Mouse (Mus musculus): ENCODE measurements around the gene Dennd1c. TPM values are rescaled to one million over a fixed set of nuclear protein-coding genes. Genes with fewer than 3 reads are reported as not detected.

Dennd1c gene
- polyA plus RNA-seq, 1 experiment from 2014 or later: 3.4 TPM

DNA sequence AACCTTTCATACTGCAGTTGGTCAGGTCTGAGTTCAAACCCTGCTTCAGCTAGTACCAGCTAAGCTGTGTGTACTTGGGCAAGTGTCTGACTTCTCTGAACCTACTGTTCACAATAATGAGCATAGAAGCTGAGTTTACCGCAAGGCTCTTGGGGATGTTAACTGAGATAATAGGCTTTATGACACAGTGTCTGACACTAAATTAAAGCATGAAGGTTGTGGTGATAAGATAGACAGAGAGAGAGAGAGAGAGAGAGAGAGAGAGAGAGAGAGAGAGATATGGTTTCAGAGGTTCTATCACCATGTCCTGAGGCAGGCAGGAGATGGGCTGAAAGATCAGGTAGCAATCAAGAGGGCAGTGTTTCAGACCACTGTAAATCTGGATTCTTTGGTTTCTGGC is 31.7 kb upstream of the Dennd1c start:
- Histone ChIP-seq H3K36me3 (ENCODE audit: control insufficient read depth, insufficient read depth, low read length) (no peaks in the 10 kb centered on the region), H3K4me2 (replicated peaks; ENCODE audit: low read depth, low read length) (no peak overlapping the region), H3K9me3 (ENCODE audit: control insufficient read depth, low read length) (no peaks in the 10 kb centered on the region), H3K4me3 (ENCODE audit: low read length) (no peak overlapping the region), H3K9ac (ENCODE audit: low read depth, low read length) (no peak overlapping the region), H3K27ac (ENCODE audit: low read depth, low read length) (no peak overlapping the region), H3K27me3 (ENCODE audit: control insufficient read depth, insufficient read depth, low read length) (no peaks in the 10 kb centered on the region), H3K4me1 (ENCODE audit: control insufficient read depth, insufficient read depth, low read length) (peaks cover 6% of the 10 kb centered on the region; the same call in 1 of the 2 replicates)
- no peak for ATAC-seq (ENCODE audit: low FRiP score, low TSS enrichment)
- WGBS: 88% methylated on average over 1 of the region's 1 CpGs

GRCm38 (mm10) chr17:57108666-57109171 is 30.4 kb upstream of the Dennd1c start:
- Histone ChIP-seq H3K9me3 (ENCODE audit: control insufficient read depth, low read length) (no peaks in the 10 kb centered on the region), H3K4me3 (ENCODE audit: low read length) (no peak overlapping the region), H3K27me3 (ENCODE audit: control insufficient read depth, insufficient read depth, low read length) (no peaks in the 10 kb centered on the region), H3K27ac (ENCODE audit: low read depth, low read length) (no peak overlapping the region), H3K9ac (ENCODE audit: low read depth, low read length) (no peak overlapping the region), H3K36me3 (ENCODE audit: control insufficient read depth, insufficient read depth, low read length) (no peaks in the 10 kb centered on the region), H3K4me2 (replicated peaks; ENCODE audit: low read depth, low read length) (no peak overlapping the region), H3K4me1 (ENCODE audit: control insufficient read depth, insufficient read depth, low read length) (peaks cover 6% of the 10 kb centered on the region; the same call in 1 of the 2 replicates)
- WGBS: 59% methylated on average over 5 of the region's 5 CpGs
- ATAC-seq (ENCODE audit: low FRiP score, low TSS enrichment): no peak

- peaks cover 6% of the 10 kb centered on the region; the same call in 1 of the 2 replicates for H3K4me1 ChIP-seq (ENCODE audit: control insufficient read depth, insufficient read depth, low read length)
- no peak overlapping the region for H3K4me2 ChIP-seq (replicated peaks; ENCODE audit: low read depth, low read length)
- H3K36me3 ChIP-seq (ENCODE audit: control insufficient read depth, insufficient read depth, low read length): no peaks in the 10 kb centered on the region
- 80% methylated on average over 7 of the region's 7 CpGs for whole genome bisulfite sequencing
- no peaks in the 10 kb centered on the region for H3K27me3 ChIP-seq (ENCODE audit: control insufficient read depth, insufficient read depth, low read length)
- no peak overlapping the region for H3K9ac ChIP-seq (ENCODE audit: low read depth, low read length)
- H3K4me3 ChIP-seq (ENCODE audit: low read length): no peak overlapping the region
- no peak for ATAC-seq (ENCODE audit: low FRiP score, low TSS enrichment)
- H3K27ac ChIP-seq (ENCODE audit: low read depth, low read length): no peak overlapping the region
- no peaks in the 10 kb centered on the region for H3K9me3 ChIP-seq (ENCODE audit: control insufficient read depth, low read length)
Observed at GRCm38 (mm10) chr17:57108040-57108665, 29.8 kb upstream of the Dennd1c start.

- no peak overlapping the region for H3K4me3 ChIP-seq (ENCODE audit: low read length)
- 90% methylated on average over 5 of the region's 5 CpGs for WGBS
- H3K27me3 ChIP-seq (ENCODE audit: control insufficient read depth, insufficient read depth, low read length): no peaks in the 10 kb centered on the region
- no peaks in the 10 kb centered on the region for H3K9me3 ChIP-seq (ENCODE audit: control insufficient read depth, low read length)
- H3K4me2 ChIP-seq (replicated peaks; ENCODE audit: low read depth, low read length): no peak overlapping the region
- peaks cover 6% of the 10 kb centered on the region; the same call in 1 of the 2 replicates for H3K4me1 ChIP-seq (ENCODE audit: control insufficient read depth, insufficient read depth, low read length)
- no peak for ATAC-seq (ENCODE audit: low FRiP score, low TSS enrichment)
- no peaks in the 10 kb centered on the region for H3K36me3 ChIP-seq (ENCODE audit: control insufficient read depth, insufficient read depth, low read length)
- H3K27ac ChIP-seq (ENCODE audit: low read depth, low read length): no peak overlapping the region
- H3K9ac ChIP-seq (ENCODE audit: low read depth, low read length): no peak overlapping the region
Observed at GRCm38 (mm10) chr17:57107064-57107463, 28.8 kb upstream of the Dennd1c start.

DNA sequence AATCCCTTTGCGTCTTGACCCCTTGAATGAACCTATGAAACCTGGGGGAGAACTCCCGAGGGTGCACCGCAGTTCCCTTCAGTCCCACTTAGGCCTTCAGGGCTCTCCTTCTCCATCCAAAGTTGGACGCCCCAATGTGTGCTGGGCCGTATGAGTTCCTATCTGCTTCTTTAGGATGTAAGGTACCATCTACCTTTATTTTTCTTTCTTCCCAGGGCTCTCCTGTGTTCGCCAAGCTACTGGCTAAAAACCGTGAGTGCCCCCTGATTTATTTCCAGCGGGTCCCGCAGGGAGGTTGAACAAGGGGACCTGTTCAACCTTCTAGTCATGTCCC is 27.7 kb upstream of the Dennd1c start:
- Histone ChIP-seq H3K4me3 (ENCODE audit: low read length) (peak overlapping the region; percentile 62), H3K9ac (ENCODE audit: low read depth, low read length) (peak overlapping the region; percentile 74), H3K4me1 (ENCODE audit: control insufficient read depth, insufficient read depth, low read length) (peaks cover 6% of the 10 kb centered on the region; the same call in 1 of the 2 replicates), H3K4me2 (replicated peaks; ENCODE audit: low read depth, low read length) (peak overlapping the region; percentile 74), H3K9me3 (ENCODE audit: control insufficient read depth, low read length) (no peaks in the 10 kb centered on the region), H3K36me3 (ENCODE audit: control insufficient read depth, insufficient read depth, low read length) (no peaks in the 10 kb centered on the region), H3K27me3 (ENCODE audit: control insufficient read depth, insufficient read depth, low read length) (no peaks in the 10 kb centered on the region), H3K27ac (ENCODE audit: low read depth, low read length) (no peak overlapping the region)
- ATAC-seq (ENCODE audit: low FRiP score, low TSS enrichment): no peak
- 8% methylated on average over 9 of the region's 9 CpGs for WGBS

- peak within 1 kb of the TSS; percentile 74 for H3K4me2 ChIP-seq (replicated peaks; ENCODE audit: low read depth, low read length)
- no peaks in the 10 kb centered on the region for H3K9me3 ChIP-seq (ENCODE audit: control insufficient read depth, low read length)
- peak within 1 kb of the TSS; percentile 62 for H3K4me3 ChIP-seq (ENCODE audit: low read length)
- ATAC-seq (ENCODE audit: low FRiP score, low TSS enrichment): peak; percentile 85
- H3K27ac ChIP-seq (ENCODE audit: low read depth, low read length): peak within 1 kb of the TSS; percentile 68; the same call in 1 of the 2 replicates
- H3K36me3 ChIP-seq (ENCODE audit: control insufficient read depth, insufficient read depth, low read length): no peaks in the 10 kb centered on the region
- no peaks in the 10 kb centered on the region for H3K27me3 ChIP-seq (ENCODE audit: control insufficient read depth, insufficient read depth, low read length)
- H3K4me1 ChIP-seq (ENCODE audit: control insufficient read depth, insufficient read depth, low read length): peaks cover 6% of the 10 kb centered on the region; the same call in 1 of the 2 replicates
- H3K9ac ChIP-seq (ENCODE audit: low read depth, low read length): peak within 1 kb of the TSS; percentile 74
- under 1% methylated on average over 58 of the region's 61 CpGs for WGBS
Observed at GRCm38 (mm10) chr17:57105181-57106034, 27.1 kb upstream of the Dennd1c start, which contains the start of gene Tnfsf9. Gene Tnfsf9 (plus strand): TSS chr17:57105325.

DNA sequence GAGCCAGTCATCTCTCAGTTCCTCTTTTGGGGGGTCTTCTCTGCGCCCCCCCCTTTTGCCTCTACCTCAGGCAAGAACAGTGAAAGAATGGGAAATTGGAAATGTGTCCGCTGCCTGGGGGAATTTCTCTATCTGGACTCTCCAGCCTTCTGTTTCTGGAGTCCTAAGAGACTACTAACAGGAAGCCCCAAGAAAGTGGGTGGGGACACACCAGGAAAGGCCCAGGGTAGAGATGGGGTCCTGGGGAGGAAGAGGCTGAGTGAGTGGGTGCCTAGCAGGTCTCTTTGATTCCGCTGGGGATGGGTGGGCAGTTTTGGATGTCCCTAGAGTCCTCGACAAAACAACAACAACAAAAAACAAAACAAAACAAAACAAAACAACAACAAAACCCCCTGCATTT is 26.2 kb upstream of the Dennd1c start:
- Histone ChIP-seq H3K4me2 (replicated peaks; ENCODE audit: low read depth, low read length) (peak overlapping the region; percentile 74), H3K27ac (ENCODE audit: low read depth, low read length) (no peak overlapping the region), H3K36me3 (ENCODE audit: control insufficient read depth, insufficient read depth, low read length) (no peaks in the 10 kb centered on the region), H3K9me3 (ENCODE audit: control insufficient read depth, low read length) (no peaks in the 10 kb centered on the region), H3K4me1 (ENCODE audit: control insufficient read depth, insufficient read depth, low read length) (peaks cover 6% of the 10 kb centered on the region; the same call in 1 of the 2 replicates), H3K9ac (ENCODE audit: low read depth, low read length) (0 out of 2 replicates have a peak overlapping the region, but pooled peaks have one; percentile 74), H3K27me3 (ENCODE audit: control insufficient read depth, insufficient read depth, low read length) (no peaks in the 10 kb centered on the region), H3K4me3 (ENCODE audit: low read length) (peak overlapping the region; percentile 62; the same call in 1 of the 2 replicates)
- ATAC-seq (ENCODE audit: low FRiP score, low TSS enrichment): 0 out of 2 replicates have a peak, but pooled peaks have one; percentile 13
- whole genome bisulfite sequencing: 47% methylated on average over 4 of the region's 4 CpGs

GRCm38 (mm10) chr17:57102276-57102675 is 24.0 kb upstream of the Dennd1c start:
- WGBS: 93% methylated on average over 2 of the region's 2 CpGs
- Histone ChIP-seq H3K4me2 (replicated peaks; ENCODE audit: low read depth, low read length) (no peak overlapping the region), H3K9me3 (ENCODE audit: control insufficient read depth, low read length) (no peaks in the 10 kb centered on the region), H3K27me3 (ENCODE audit: control insufficient read depth, insufficient read depth, low read length) (no peaks in the 10 kb centered on the region), H3K36me3 (ENCODE audit: control insufficient read depth, insufficient read depth, low read length) (no peaks in the 10 kb centered on the region), H3K4me3 (ENCODE audit: low read length) (no peak overlapping the region), H3K27ac (ENCODE audit: low read depth, low read length) (no peak overlapping the region), H3K9ac (ENCODE audit: low read depth, low read length) (no peak overlapping the region), H3K4me1 (ENCODE audit: control insufficient read depth, insufficient read depth, low read length) (peaks cover 6% of the 10 kb centered on the region; the same call in 1 of the 2 replicates)
- no peak for ATAC-seq (ENCODE audit: low FRiP score, low TSS enrichment)
